Mouse (Mus musculus): Measurements from ENCODE around the gene Fgf23. TPM values are rescaled to one million over a fixed set of nuclear protein-coding genes. Genes with fewer than 3 reads are reported as not detected.

Gene Fgf23
- polyA plus RNA-seq, 2 experiments = not detected

GRCm38 (mm10) chr6:127129659-127130058 is 57.0 kb downstream of the Fgf23 start:
- peaks cover 3% of the 10 kb centered on the region for H3K36me3 ChIP-seq (replicated peaks; ENCODE audit: control insufficient read depth, insufficient read depth, low read depth)
- H3K9me3 ChIP-seq (ENCODE audit: control insufficient read depth, low read length) = no peaks in the 10 kb centered on the region
- H3K27me3 ChIP-seq (ENCODE audit: control insufficient read depth, insufficient read depth, low read length) = no peaks in the 10 kb centered on the region
- TF ChIP-seq EP300 (IDR thresholded peaks at IDR 0.05; ENCODE audit: low read depth) (no peak), CTCF (IDR thresholded peaks at IDR 0.05; ENCODE audit: low read depth) (no peak)
- ATAC-seq (ENCODE audit: insufficient read depth) = no peak
- H3K4me3 ChIP-seq (ENCODE audit: insufficient read depth in 1 of 2, low read depth in 2 of 2, low read length in 2 of 2) = no peak overlapping the region
- no peak overlapping the region for H3K9ac ChIP-seq (replicated peaks)
- H3K4me2 ChIP-seq (ENCODE audit: low read depth) = no peak overlapping the region
- no peak for DNase-seq (ENCODE audit: low read depth in 3 of 3, low spot score in 3 of 3)
- 83% methylated on average over 14 of the region's 14 CpGs for WGBS (ENCODE audit: insufficient replicate concordance)
- no peak overlapping the region for H3K27ac ChIP-seq
- H3K4me1 ChIP-seq (replicated peaks; ENCODE audit: control insufficient read depth in 2 of 2, insufficient read depth in 2 of 2, low read length in 1 of 2) = no peaks in the 10 kb centered on the region

GRCm38 (mm10) chr6:127130377-127130776 is 57.7 kb downstream of the Fgf23 start:
- peaks cover 3% of the 10 kb centered on the region for H3K36me3 ChIP-seq (replicated peaks; ENCODE audit: control insufficient read depth, insufficient read depth, low read depth)
- TF ChIP-seq CTCF (IDR thresholded peaks at IDR 0.05; ENCODE audit: low read depth) (no peak), EP300 (IDR thresholded peaks at IDR 0.05; ENCODE audit: low read depth) (no peak)
- no peak for ATAC-seq (ENCODE audit: insufficient read depth)
- H3K27me3 ChIP-seq (ENCODE audit: control insufficient read depth, insufficient read depth, low read length) = no peaks in the 10 kb centered on the region
- no peak overlapping the region for H3K27ac ChIP-seq
- 84% methylated on average over 13 of the region's 13 CpGs for WGBS (ENCODE audit: insufficient replicate concordance)
- H3K4me3 ChIP-seq (ENCODE audit: insufficient read depth in 1 of 2, low read depth in 2 of 2, low read length in 2 of 2) = no peak overlapping the region
- no peak overlapping the region for H3K4me2 ChIP-seq (ENCODE audit: low read depth)
- H3K9me3 ChIP-seq (ENCODE audit: control insufficient read depth, low read length) = no peaks in the 10 kb centered on the region
- no peak overlapping the region for H3K9ac ChIP-seq (replicated peaks)
- no peaks in the 10 kb centered on the region for H3K4me1 ChIP-seq (replicated peaks; ENCODE audit: control insufficient read depth in 2 of 2, insufficient read depth in 2 of 2, low read length in 1 of 2)
- DNase-seq (ENCODE audit: low read depth in 3 of 3, low spot score in 3 of 3) = no peak

Other genes starting within 250 kb of the Fgf23 start
- 54.1 and 63.5 TPM in 2 replicates for gene Ndufa9, start 223.8 kb upstream of the Fgf23 start, polyA plus RNA-seq (2012; rRNA removed)
- gene Ndufa9, start 223.8 kb upstream of the Fgf23 start, polyA plus RNA-seq (2014; fragmentation: Nextera tagmentation; extraction: Ambion mirVana) = 145 and 151 TPM in 2 replicates
- not detected in 2 replicates for gene Akap3, start 219.8 kb upstream of the Fgf23 start, polyA plus RNA-seq (2012; rRNA removed)
- gene Akap3, start 219.8 kb upstream of the Fgf23 start, polyA plus RNA-seq (2014; fragmentation: Nextera tagmentation; extraction: Ambion mirVana) = 0.06 TPM in 1 of 2 replicates, not detected in the other
- not detected in 2 replicates for gene Dyrk4, start 151.1 kb upstream of the Fgf23 start, polyA plus RNA-seq (2012; rRNA removed)
- gene Dyrk4, start 151.1 kb upstream of the Fgf23 start, polyA plus RNA-seq (2014; fragmentation: Nextera tagmentation; extraction: Ambion mirVana) = 0.09 TPM in 1 of 2 replicates, not detected in the other
- gene Rad51ap1, start 133.3 kb upstream of the Fgf23 start, polyA plus RNA-seq (2012; rRNA removed) = 28.6 and 37.7 TPM in 2 replicates
- 48.7 and 59.7 TPM in 2 replicates for gene Rad51ap1, start 133.3 kb upstream of the Fgf23 start, polyA plus RNA-seq (2014; fragmentation: Nextera tagmentation; extraction: Ambion mirVana)
- 5.3 and 9.1 TPM in 2 replicates for gene D6Wsu163e, start 132.9 kb upstream of the Fgf23 start, polyA plus RNA-seq (2012; rRNA removed)
- 14.5 and 16.0 TPM in 2 replicates for gene D6Wsu163e, start 132.9 kb upstream of the Fgf23 start, polyA plus RNA-seq (2014; fragmentation: Nextera tagmentation; extraction: Ambion mirVana)
- gene Fgf6, start 57.3 kb upstream of the Fgf23 start, polyA plus RNA-seq (2012; rRNA removed) = not detected in 2 replicates
- gene Fgf6, start 57.3 kb upstream of the Fgf23 start, polyA plus RNA-seq (2014; fragmentation: Nextera tagmentation; extraction: Ambion mirVana) = not detected in 2 replicates
- gene Tigar, start 36.7 kb downstream of the Fgf23 start, polyA plus RNA-seq (2012; rRNA removed) = 0.53 and 0.75 TPM in 2 replicates
- gene Tigar, start 36.7 kb downstream of the Fgf23 start, polyA plus RNA-seq (2014; fragmentation: Nextera tagmentation; extraction: Ambion mirVana) = 0.29 and 0.43 TPM in 2 replicates
- 4.9 and 7.5 TPM in 2 replicates for gene Ccnd2, start 79.3 kb downstream of the Fgf23 start, polyA plus RNA-seq (2012; rRNA removed)
- gene Ccnd2, start 79.3 kb downstream of the Fgf23 start, polyA plus RNA-seq (2014; fragmentation: Nextera tagmentation; extraction: Ambion mirVana) = 52.5 and 59.4 TPM in 2 replicates